Mouse (Mus musculus): ENCODE data around the gene Ccdc63. TPM values are rescaled to one million over a fixed set of nuclear protein-coding genes. Genes with fewer than 3 reads are reported as not detected.

Gene Ccdc63
- total and polyA plus RNA-seq, 2 experiments from 2014 or later = 0.26 TPM; not detected in 1

- 87% methylated on average over 9 of the region's 9 CpGs for WGBS
- Histone ChIP-seq H3K4me1 (ENCODE audit: control insufficient read depth, insufficient read depth) (no peaks in the 10 kb centered on the region), H3K9ac (replicated peaks; ENCODE audit: low read depth, low read length) (no peak overlapping the region), H3K9me3 (replicated peaks; ENCODE audit: control insufficient read depth, low read length) (no peaks in the 10 kb centered on the region), H3K27me3 (ENCODE audit: control insufficient read depth, insufficient read depth, low read length) (no peaks in the 10 kb centered on the region), H3K4me2 (ENCODE audit: low read depth, low read length) (no peak overlapping the region), H3K36me3 (replicated peaks; ENCODE audit: control insufficient read depth, insufficient read depth, low read length) (no peaks in the 10 kb centered on the region), H3K4me3 (ENCODE audit: low read depth, low read length) (no peak overlapping the region), H3K27ac (ENCODE audit: low read depth) (no peak overlapping the region)
- DNase-seq (ENCODE audit: low spot score) = no peak
- ATAC-seq (ENCODE audit: insufficient read depth, low read depth) = no peak
- TF ChIP-seq CTCF (IDR thresholded peaks at IDR 0.05; ENCODE audit: low read depth) = no peak
- TF ChIP-seq EP300 (IDR thresholded peaks at IDR 0.05; ENCODE audit: low read depth) = no peak
Measured at GRCm38 (mm10) chr5:122115266-122115763, 25.3 kb downstream of the Ccdc63 start.

GRCm38 (mm10) chr5:122114176-122114575 is 26.4 kb downstream of the Ccdc63 start:
- Histone ChIP-seq H3K27me3 (ENCODE audit: control insufficient read depth, insufficient read depth, low read length) (no peaks in the 10 kb centered on the region), H3K4me1 (ENCODE audit: control insufficient read depth, insufficient read depth) (no peaks in the 10 kb centered on the region), H3K9ac (replicated peaks; ENCODE audit: low read depth, low read length) (no peak overlapping the region), H3K36me3 (replicated peaks; ENCODE audit: control insufficient read depth, insufficient read depth, low read length) (no peaks in the 10 kb centered on the region), H3K4me2 (ENCODE audit: low read depth, low read length) (no peak overlapping the region), H3K27ac (ENCODE audit: low read depth) (no peak overlapping the region), H3K4me3 (ENCODE audit: low read depth, low read length) (no peak overlapping the region), H3K9me3 (replicated peaks; ENCODE audit: control insufficient read depth, low read length) (no peaks in the 10 kb centered on the region)
- DNase-seq (ENCODE audit: low spot score) (no peak), ATAC-seq (ENCODE audit: insufficient read depth, low read depth) (no peak)
- no peak for TF ChIP-seq EP300 (IDR thresholded peaks at IDR 0.05; ENCODE audit: low read depth)
- peak; percentile 94 for TF ChIP-seq CTCF (IDR thresholded peaks at IDR 0.05; ENCODE audit: low read depth)
- WGBS = 2% methylated on average over 2 of the region's 2 CpGs

- ATAC-seq (ENCODE audit: insufficient read depth, low read depth) (no peak), DNase-seq (ENCODE audit: low spot score) (no peak)
- H3K36me3 ChIP-seq (replicated peaks; ENCODE audit: control insufficient read depth, insufficient read depth, low read length) = no peaks in the 10 kb centered on the region
- 77% methylated on average over 7 of the region's 7 CpGs for WGBS
- no peak overlapping the region for H3K4me2 ChIP-seq (ENCODE audit: low read depth, low read length)
- H3K4me1 ChIP-seq (ENCODE audit: control insufficient read depth, insufficient read depth) = no peaks in the 10 kb centered on the region
- H3K4me3 ChIP-seq (ENCODE audit: low read depth, low read length) = no peak overlapping the region
- H3K9ac ChIP-seq (replicated peaks; ENCODE audit: low read depth, low read length) = no peak overlapping the region
- no peak overlapping the region for H3K27ac ChIP-seq (ENCODE audit: low read depth)
- no peaks in the 10 kb centered on the region for H3K27me3 ChIP-seq (ENCODE audit: control insufficient read depth, insufficient read depth, low read length)
- TF ChIP-seq CTCF (IDR thresholded peaks at IDR 0.05; ENCODE audit: low read depth) (no peak), EP300 (IDR thresholded peaks at IDR 0.05; ENCODE audit: low read depth) (no peak)
- no peaks in the 10 kb centered on the region for H3K9me3 ChIP-seq (replicated peaks; ENCODE audit: control insufficient read depth, low read length)
Measured at GRCm38 (mm10) chr5:122113450-122113849, 27.2 kb downstream of the Ccdc63 start.

GRCm38 (mm10) chr5:122111933-122112248 is 28.7 kb downstream of the Ccdc63 start:
- no peak for TF ChIP-seq CTCF (IDR thresholded peaks at IDR 0.05; ENCODE audit: low read depth)
- TF ChIP-seq EP300 (IDR thresholded peaks at IDR 0.05; ENCODE audit: low read depth) = no peak
- Histone ChIP-seq H3K36me3 (replicated peaks; ENCODE audit: control insufficient read depth, insufficient read depth, low read length) (peaks cover 5% of the 10 kb centered on the region; the same call in 1 of the 2 replicates), H3K27ac (ENCODE audit: low read depth) (peak overlapping the region; percentile 44; the same call in 1 of the 2 replicates), H3K9me3 (replicated peaks; ENCODE audit: control insufficient read depth, low read length) (no peaks in the 10 kb centered on the region), H3K27me3 (ENCODE audit: control insufficient read depth, insufficient read depth, low read length) (no peaks in the 10 kb centered on the region), H3K4me1 (ENCODE audit: control insufficient read depth, insufficient read depth) (no peaks in the 10 kb centered on the region), H3K9ac (replicated peaks; ENCODE audit: low read depth, low read length) (no peak overlapping the region), H3K4me2 (ENCODE audit: low read depth, low read length) (no peak overlapping the region), H3K4me3 (ENCODE audit: low read depth, low read length) (no peak overlapping the region)
- WGBS = 42% methylated on average over 4 of the region's 4 CpGs
- DNase-seq (ENCODE audit: low spot score) (no peak), ATAC-seq (ENCODE audit: insufficient read depth, low read depth) (no peak)

- Histone ChIP-seq H3K4me2 (ENCODE audit: low read depth, low read length) (no peak overlapping the region), H3K4me3 (ENCODE audit: low read depth, low read length) (no peak overlapping the region), H3K27me3 (ENCODE audit: control insufficient read depth, insufficient read depth, low read length) (no peaks in the 10 kb centered on the region), H3K9ac (replicated peaks; ENCODE audit: low read depth, low read length) (no peak overlapping the region), H3K4me1 (ENCODE audit: control insufficient read depth, insufficient read depth) (no peaks in the 10 kb centered on the region), H3K27ac (ENCODE audit: low read depth) (peak overlapping the region; percentile 59), H3K36me3 (replicated peaks; ENCODE audit: control insufficient read depth, insufficient read depth, low read length) (peaks cover 11% of the 10 kb centered on the region), H3K9me3 (replicated peaks; ENCODE audit: control insufficient read depth, low read length) (no peaks in the 10 kb centered on the region)
- no peak for DNase-seq (ENCODE audit: low spot score)
- 48% methylated on average over 26 of the region's 26 CpGs for WGBS
- peak; percentile 3 for ATAC-seq (ENCODE audit: insufficient read depth, low read depth)
- TF ChIP-seq CTCF (IDR thresholded peaks at IDR 0.05; ENCODE audit: low read depth) (peak; percentile 25), EP300 (IDR thresholded peaks at IDR 0.05; ENCODE audit: low read depth) (no peak; the same call in 1 of the 2 replicates)
Measured at GRCm38 (mm10) chr5:122111091-122111932, 29.3 kb downstream of the Ccdc63 start.

All from heart, postnatal 0 days (tissue).